Mouse (Mus musculus): ENCODE measurements around the gene H3f3b. TPM values are rescaled to one million over a fixed set of nuclear protein-coding genes. Genes with fewer than 3 reads are reported as not detected.

Gene H3f3b
- polyA plus RNA-seq, 1 experiment from 2014 or later: 2,766 TPM

DNA sequence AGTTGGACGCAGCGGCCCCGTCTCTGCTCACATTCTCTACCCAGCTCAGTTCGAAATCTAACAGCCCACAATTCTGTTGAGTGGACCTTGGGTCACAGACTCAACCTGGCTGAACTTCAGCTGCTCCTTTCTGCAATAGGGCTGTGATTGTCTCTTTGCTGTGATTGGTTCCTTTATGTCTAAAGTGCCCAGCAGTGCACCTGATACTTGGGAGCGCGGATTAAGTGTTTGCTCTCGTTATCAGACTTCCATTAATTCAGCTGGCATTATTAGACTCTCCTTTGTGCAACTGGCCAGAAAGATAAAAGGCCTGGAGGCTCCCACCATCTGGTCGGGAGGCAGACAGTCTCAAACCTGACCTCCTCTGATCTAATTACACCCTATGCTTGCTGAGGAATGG lies 12.9 kb downstream of the H3f3b start:
- ATAC-seq: no peak
- no peaks in the 10 kb centered on the region for H3K27me3 ChIP-seq
- WGBS: 45% methylated on average over 8 of the region's 8 CpGs
- H3K36me3 ChIP-seq (ENCODE audit: poor library complexity, severe bottlenecking): 0 out of 2 replicates have a peak, but pooled peaks cover under 1% of the 10 kb centered on the region
- H3K27ac ChIP-seq: no peak overlapping the region
- no peak overlapping the region for H3K4me3 ChIP-seq
- peaks cover 27% of the 10 kb centered on the region for H3K4me1 ChIP-seq
- H3K9ac ChIP-seq: no peak overlapping the region
- no peaks in the 10 kb centered on the region for H3K9me3 ChIP-seq (replicated peaks)
- no peak overlapping the region for H3K4me2 ChIP-seq

DNA sequence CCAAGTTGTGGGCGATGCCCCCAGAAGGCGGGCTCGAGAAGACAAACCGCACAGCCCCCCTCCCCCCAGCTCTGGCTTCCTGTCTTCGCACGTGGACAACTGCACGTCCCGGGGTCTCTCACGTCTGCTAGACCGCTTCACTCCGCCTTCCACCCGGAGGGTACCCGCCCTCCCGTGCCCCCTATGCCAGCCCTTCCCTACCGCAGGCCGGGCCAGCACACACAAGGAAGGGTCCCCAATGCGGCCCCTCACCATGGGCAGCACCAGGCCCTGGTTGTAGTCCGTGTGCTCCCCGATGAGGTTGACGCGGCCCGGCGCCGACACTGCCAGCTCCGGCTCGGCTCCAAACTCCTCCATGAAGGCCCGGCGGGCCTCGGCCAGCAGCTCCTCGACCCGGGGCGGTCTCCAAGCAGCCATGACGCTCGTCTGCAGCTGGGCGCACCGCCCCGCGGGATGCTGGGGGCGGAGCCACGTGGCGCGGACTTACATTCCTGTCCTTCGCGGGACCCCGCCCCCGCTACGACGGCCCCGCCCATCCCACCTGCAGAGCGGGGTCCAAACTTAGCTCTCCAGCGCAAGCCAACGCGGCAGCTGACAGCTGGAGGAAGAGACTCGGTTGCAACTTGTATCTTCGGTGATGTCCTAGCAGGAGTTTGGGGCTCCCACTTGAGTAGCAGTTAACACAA lies 15.4 kb downstream of the H3f3b start, which contains the start of gene Galk1:
Gene Galk1, minus strand, starts transcription at position 458 of the 686 bp plus-strand sequence.
- no peaks in the 10 kb centered on the region for H3K9me3 ChIP-seq (replicated peaks)
- WGBS: under 1% methylated on average over 53 of the region's 55 CpGs
- peak; percentile 88 for ATAC-seq
- peak within 1 kb of the TSS; percentile 79 for H3K27ac ChIP-seq
- H3K4me3 ChIP-seq: peak within 1 kb of the TSS; percentile 62
- H3K27me3 ChIP-seq: no peaks in the 10 kb centered on the region
- peaks cover 27% of the 10 kb centered on the region for H3K4me1 ChIP-seq
- peak within 1 kb of the TSS; percentile 87 for H3K4me2 ChIP-seq
- peak within 1 kb of the TSS; percentile 79 for H3K9ac ChIP-seq
- H3K36me3 ChIP-seq (ENCODE audit: poor library complexity, severe bottlenecking): peaks cover 14% of the 10 kb centered on the region

DNA sequence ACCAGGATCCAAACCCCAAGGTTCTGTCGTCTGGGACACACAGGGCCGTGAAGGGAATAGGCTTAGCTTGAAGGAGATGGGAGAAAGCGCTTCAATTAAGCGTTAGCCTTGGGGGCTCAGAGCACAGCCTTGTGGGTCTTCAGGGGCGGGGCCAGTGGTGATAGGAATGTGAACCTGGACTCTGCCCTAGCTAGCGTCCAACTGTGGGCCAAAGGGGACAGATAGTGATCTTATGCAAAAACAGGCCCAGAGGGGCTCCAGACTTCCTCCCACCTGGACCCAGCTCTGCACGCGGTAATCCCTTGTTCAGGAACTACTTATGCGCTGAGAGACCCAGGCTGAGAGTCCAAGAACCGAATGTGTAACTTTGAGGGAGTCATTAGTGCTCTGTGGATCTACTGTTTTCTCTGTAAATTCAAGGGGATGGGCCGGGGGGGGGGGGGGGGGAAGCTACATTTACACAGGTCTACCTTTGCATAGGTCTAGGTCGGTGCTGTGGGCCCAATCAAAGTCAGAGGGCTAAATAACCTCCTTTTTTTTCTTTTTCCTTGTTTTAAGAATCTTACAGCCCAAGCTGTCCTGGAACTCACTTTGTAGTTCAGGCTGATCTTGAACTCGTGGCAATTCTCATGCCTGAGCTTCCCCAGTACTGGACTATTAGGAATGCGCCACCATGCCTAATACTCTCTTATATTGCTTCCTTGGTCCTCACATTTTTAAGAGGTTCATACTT lies 16.1 kb downstream of the H3f3b start:
- peaks cover 27% of the 10 kb centered on the region for H3K4me1 ChIP-seq
- H3K36me3 ChIP-seq (ENCODE audit: poor library complexity, severe bottlenecking): peaks cover 19% of the 10 kb centered on the region
- no peaks in the 10 kb centered on the region for H3K9me3 ChIP-seq (replicated peaks)
- peak overlapping the region; percentile 62 for H3K4me3 ChIP-seq
- peak; percentile 2; the same call in 1 of the 2 replicates for ATAC-seq
- H3K4me2 ChIP-seq: peak overlapping the region; percentile 87
- peak overlapping the region; percentile 79; the same call in 1 of the 2 replicates for H3K27ac ChIP-seq
- WGBS: 18% methylated on average over 13 of the region's 14 CpGs
- peak overlapping the region; percentile 79 for H3K9ac ChIP-seq
- H3K27me3 ChIP-seq: no peaks in the 10 kb centered on the region

DNA sequence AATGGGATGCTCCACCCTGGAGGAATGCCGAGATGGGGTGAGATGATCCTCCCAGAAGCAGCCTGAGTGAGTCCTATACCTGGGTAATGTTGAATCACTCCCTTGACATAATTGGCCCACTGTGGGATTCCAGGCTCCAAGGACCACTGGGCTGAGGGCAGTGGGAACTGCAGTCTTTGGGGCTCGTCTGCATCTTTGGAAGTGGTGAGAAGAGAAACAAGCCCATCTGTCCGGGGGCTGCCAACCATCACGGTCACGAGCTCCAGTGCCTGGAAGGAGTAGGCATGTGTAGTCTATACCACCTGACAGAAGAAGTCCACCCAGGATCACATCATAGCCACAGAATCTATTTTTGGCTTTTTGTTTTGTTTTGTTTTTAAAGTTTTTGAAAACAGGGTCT lies 16.8 kb downstream of the H3f3b start:
- WGBS: 87% methylated on average over 5 of the region's 5 CpGs
- ATAC-seq: no peak
- Histone ChIP-seq H3K36me3 (ENCODE audit: poor library complexity, severe bottlenecking) (peaks cover 19% of the 10 kb centered on the region), H3K27ac (no peak overlapping the region), H3K4me1 (peaks cover 27% of the 10 kb centered on the region), H3K27me3 (no peaks in the 10 kb centered on the region), H3K4me3 (no peak overlapping the region), H3K4me2 (no peak overlapping the region), H3K9ac (no peak overlapping the region), H3K9me3 (replicated peaks) (no peaks in the 10 kb centered on the region)

DNA sequence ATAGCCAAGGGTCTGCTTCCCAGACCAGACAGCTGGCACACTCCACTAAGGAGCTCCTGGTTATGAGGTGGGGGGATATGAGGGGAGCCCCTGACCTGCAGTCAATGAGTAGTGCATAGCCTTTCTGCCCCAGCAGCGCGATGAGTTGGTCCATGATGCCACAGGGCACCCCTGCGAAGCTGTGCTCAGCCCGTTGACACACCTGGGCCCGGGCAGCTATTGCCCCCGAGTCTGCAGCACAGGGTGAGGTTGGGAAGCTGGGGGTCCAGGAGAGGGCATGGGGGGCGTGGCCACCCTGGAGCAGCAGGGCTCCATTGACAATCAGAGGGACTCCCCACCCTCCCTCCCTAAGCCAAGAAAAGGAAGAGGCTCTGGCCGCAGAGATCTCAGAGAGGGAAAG lies 17.6 kb downstream of the H3f3b start:
- peaks cover 19% of the 10 kb centered on the region for H3K36me3 ChIP-seq (ENCODE audit: poor library complexity, severe bottlenecking)
- H3K27me3 ChIP-seq: no peaks in the 10 kb centered on the region
- H3K9ac ChIP-seq: no peak overlapping the region
- WGBS: 95% methylated on average over 8 of the region's 8 CpGs
- peaks cover 31% of the 10 kb centered on the region for H3K4me1 ChIP-seq
- no peak overlapping the region for H3K4me3 ChIP-seq
- H3K27ac ChIP-seq: no peak overlapping the region
- no peak overlapping the region for H3K4me2 ChIP-seq
- ATAC-seq: no peak
- H3K9me3 ChIP-seq (replicated peaks): no peaks in the 10 kb centered on the region

DNA sequence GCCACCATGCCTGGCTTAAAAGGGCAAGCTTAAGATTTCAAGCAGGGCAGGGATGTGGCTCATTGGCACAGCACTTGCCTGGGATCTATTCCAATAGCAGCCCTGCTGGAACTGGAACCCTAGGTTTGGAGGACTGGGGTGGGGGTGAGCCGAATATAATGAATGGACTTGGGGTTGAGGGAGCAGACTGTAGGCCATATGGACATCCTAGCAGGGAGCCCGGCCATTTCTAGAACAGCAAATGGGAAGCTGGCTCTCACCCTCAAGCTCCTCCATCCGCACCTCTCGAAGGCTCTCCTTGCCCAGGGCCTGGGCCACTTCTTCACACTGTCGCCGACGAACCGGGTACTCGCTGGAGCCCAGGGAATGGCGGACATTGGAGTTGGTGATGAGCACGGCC lies 18.1 kb downstream of the H3f3b start:
- no peaks in the 10 kb centered on the region for H3K9me3 ChIP-seq (replicated peaks)
- peaks cover 19% of the 10 kb centered on the region for H3K36me3 ChIP-seq (ENCODE audit: poor library complexity, severe bottlenecking)
- no peak overlapping the region for H3K4me3 ChIP-seq
- ATAC-seq: no peak
- no peak overlapping the region for H3K9ac ChIP-seq
- H3K4me1 ChIP-seq: peaks cover 31% of the 10 kb centered on the region
- no peak overlapping the region for H3K4me2 ChIP-seq
- H3K27me3 ChIP-seq: no peaks in the 10 kb centered on the region
- 92% methylated on average over 11 of the region's 11 CpGs for WGBS
- H3K27ac ChIP-seq: no peak overlapping the region

DNA sequence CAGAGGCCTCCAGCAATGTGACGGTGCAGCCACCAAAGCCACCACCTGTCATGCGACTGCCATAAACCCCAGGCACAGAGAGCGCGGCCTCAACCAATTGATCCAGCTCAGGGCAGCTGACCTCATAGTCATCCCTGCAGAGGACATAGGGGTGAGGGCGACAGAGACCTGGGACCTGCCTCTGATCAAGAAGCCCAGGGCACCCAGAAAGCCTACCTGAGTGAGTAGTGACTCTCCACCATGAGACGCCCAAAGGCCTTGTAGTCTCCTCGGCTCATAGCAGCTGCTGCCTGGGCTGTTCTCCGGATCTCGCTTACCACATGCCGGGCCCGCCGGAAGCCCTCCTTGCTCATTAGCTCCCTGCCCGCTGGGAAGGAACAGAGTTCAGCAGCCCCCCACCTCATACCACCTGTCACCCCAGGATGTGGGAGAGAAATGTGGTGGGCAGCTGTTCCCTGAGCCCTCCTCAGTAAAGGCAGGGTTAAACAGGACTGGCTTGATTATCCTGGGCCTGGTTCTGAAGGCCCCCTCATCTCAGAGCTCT lies 18.9 kb downstream of the H3f3b start:
- Histone ChIP-seq H3K27me3 (no peaks in the 10 kb centered on the region), H3K9ac (0 out of 2 replicates have a peak overlapping the region, but pooled peaks have one; percentile 9), H3K36me3 (ENCODE audit: poor library complexity, severe bottlenecking) (peaks cover 19% of the 10 kb centered on the region), H3K9me3 (replicated peaks) (no peaks in the 10 kb centered on the region), H3K27ac (no peak overlapping the region), H3K4me3 (no peak overlapping the region), H3K4me2 (no peak overlapping the region), H3K4me1 (peaks cover 33% of the 10 kb centered on the region)
- ATAC-seq: no peak
- WGBS: 89% methylated on average over 13 of the region's 13 CpGs

DNA sequence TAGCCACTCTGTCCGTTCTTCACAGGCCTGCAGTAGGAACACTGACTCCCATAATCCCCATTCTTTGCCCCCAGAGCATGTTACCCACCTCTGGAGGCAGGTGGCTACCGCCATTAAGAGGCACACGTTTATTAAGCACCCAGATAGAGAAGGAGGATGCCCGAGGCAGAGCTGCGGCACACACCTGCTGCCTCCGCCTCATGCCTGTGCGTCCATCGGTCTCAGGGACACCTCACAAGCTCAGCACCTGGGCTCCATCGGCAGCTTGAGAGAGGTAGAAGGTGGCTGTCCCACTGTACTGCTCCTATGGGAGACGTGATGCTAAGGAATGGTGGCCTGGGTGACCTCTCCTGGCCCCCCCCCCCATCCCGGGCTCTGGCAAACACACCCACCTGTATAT lies 19.4 kb downstream of the H3f3b start:
- Histone ChIP-seq H3K4me3 (no peak overlapping the region), H3K27me3 (no peaks in the 10 kb centered on the region), H3K27ac (no peak overlapping the region), H3K36me3 (ENCODE audit: poor library complexity, severe bottlenecking) (peaks cover 19% of the 10 kb centered on the region), H3K9me3 (replicated peaks) (no peaks in the 10 kb centered on the region), H3K4me1 (peaks cover 33% of the 10 kb centered on the region), H3K9ac (no peak overlapping the region), H3K4me2 (no peak overlapping the region)
- ATAC-seq: no peak
- WGBS: 89% methylated on average over 11 of the region's 11 CpGs

DNA sequence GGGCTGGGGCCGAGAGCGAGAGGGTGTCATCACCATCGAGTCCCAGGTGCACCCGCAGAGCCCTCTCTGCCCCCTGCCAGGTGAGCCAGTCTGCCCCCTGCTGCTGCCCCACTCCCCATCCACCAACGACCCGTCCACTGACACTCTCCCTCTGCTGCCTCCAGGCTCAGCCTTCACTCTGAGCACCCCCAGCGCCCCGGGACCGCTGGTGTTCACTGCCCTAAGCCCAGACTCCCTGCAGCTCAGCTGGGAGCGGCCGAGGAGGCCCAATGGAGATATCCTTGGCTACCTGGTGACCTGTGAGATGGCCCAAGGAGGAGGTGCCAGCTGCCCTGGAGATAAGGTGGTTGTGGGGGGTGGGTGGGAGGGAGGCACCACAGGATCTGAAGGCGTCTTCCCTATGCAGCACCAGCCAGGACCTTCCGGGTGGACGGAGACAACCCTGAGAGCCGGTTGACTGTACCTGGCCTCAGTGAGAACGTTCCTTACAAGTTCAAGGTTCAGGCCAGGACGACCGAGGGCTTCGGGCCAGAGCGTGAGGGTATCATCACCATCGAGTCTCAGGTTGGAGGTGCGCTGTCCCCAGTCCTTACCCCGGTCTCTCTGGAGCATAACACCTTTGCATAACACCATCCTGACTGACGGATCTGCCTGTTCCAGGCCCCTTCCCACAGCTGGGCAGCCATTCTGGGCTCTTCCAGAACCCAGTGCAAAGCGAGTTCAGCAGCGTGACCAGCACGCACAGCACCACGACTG lies 20.5 kb downstream of the H3f3b start:
- Histone ChIP-seq H3K4me1 (peaks cover 24% of the 10 kb centered on the region), H3K9me3 (replicated peaks) (no peaks in the 10 kb centered on the region), H3K9ac (no peak overlapping the region), H3K36me3 (ENCODE audit: poor library complexity, severe bottlenecking) (peaks cover 19% of the 10 kb centered on the region), H3K27me3 (no peaks in the 10 kb centered on the region), H3K27ac (no peak overlapping the region), H3K4me2 (no peak overlapping the region), H3K4me3 (no peak overlapping the region)
- WGBS: 90% methylated on average over 28 of the region's 28 CpGs
- no peak for ATAC-seq

DNA sequence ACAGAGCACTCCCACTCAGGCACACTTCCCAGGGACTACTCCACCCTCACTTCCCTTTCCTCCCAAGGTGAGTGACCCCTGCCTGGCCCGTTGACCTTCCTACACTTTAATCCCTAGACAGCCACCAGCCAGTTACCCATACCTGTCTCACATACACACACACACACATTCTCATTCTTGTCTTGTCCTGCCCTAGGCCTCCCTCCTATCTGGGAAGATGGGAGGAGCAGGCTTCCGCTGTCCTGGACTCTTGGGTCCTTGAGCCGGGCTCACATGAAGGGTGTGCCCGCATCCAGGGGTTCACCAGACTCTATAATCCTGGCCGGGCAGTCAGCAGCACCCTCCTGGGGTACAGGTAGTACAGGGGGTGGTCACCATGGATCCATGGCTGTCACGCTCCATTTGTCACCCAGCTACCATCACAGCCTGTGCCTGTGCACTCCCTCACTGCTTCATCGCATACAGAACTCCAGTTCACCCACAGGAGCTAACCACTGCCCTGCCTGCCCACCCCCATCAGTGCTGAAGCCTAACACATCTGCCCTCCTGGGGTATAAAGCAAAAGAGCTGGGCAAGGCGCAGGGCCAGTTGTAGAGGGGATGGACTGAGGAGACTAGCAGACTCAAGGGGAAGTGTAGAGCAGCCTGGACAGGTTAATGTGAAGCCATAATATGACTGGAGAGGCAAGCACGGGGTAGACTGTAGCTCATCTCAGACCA lies 21.9 kb downstream of the H3f3b start:
- H3K9ac ChIP-seq: no peak overlapping the region
- H3K36me3 ChIP-seq (ENCODE audit: poor library complexity, severe bottlenecking): peaks cover 19% of the 10 kb centered on the region
- no peaks in the 10 kb centered on the region for H3K9me3 ChIP-seq (replicated peaks)
- WGBS: 67% methylated on average over 9 of the region's 9 CpGs
- no peaks in the 10 kb centered on the region for H3K27me3 ChIP-seq
- peak overlapping the region; percentile 65 for H3K4me2 ChIP-seq
- no peak overlapping the region for H3K4me3 ChIP-seq
- peak; percentile 22; the same call in 1 of the 2 replicates for ATAC-seq
- no peak overlapping the region for H3K27ac ChIP-seq
- H3K4me1 ChIP-seq: peaks cover 11% of the 10 kb centered on the region
